In the genomic region with DNA sequence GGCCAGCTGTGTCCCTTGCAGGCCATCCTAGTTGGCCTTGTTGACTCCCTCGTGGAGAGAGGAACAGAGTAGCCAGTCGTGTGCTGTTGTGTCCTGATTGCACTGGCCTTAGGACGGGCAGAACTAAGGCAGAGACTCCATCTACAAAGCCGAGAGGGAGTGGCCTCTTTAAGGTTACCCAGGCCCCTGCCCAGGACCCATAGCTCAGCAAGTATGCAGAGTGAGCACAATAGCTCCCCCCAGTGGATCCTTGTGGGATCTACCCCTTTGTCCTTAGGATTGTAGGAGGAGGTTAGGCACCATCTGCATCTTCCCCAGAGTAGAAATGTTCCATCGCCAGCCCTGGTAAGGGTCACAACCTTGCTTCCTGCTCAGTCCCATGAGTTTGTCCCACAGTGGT, we compare ENCODE assay signal across 7 mouse cellular contexts. TPM values are rescaled to one million over a fixed set of nuclear protein-coding genes. Genes with fewer than 3 reads are reported as not detected.
A peak's percentile ranks its signal among the peaks of the same experiment; 100 is the strongest.
DNase-seq lines count a peak whose midpoint lies in the region; ATAC-seq and TF ChIP-seq lines count a peak whose summit lies in the region.

No protein-coding gene starts in this region.

- H3K36me3 ChIP-seq in embryonic facial prominence, embryonic 11.5 days (replicated peaks; ENCODE audit: control insufficient read depth, insufficient read depth, low read depth, low read length) = no peaks in the 10 kb centered on the region
- no peaks in the 10 kb centered on the region for H3K36me3 ChIP-seq in intestine, embryonic 16.5 days (ENCODE audit: control insufficient read depth, insufficient read depth, low read length)
- no peaks in the 10 kb centered on the region for H3K36me3 ChIP-seq in liver, embryonic 14.5 days (replicated peaks; ENCODE audit: control insufficient read depth, insufficient read depth, low read depth)

- H3K4me2 ChIP-seq in embryonic facial prominence, embryonic 11.5 days (ENCODE audit: low read depth, low read length) = no peak overlapping the region
- H3K4me2 ChIP-seq in intestine, embryonic 16.5 days (ENCODE audit: low read depth, low read length) = no peak overlapping the region
- H3K4me2 ChIP-seq in liver, embryonic 14.5 days (ENCODE audit: low read depth) = no peak overlapping the region

- H3K9me3 ChIP-seq in embryonic facial prominence, embryonic 11.5 days (replicated peaks; ENCODE audit: control insufficient read depth, low read length) = no peaks in the 10 kb centered on the region
- no peaks in the 10 kb centered on the region for H3K9me3 ChIP-seq in intestine, embryonic 16.5 days (ENCODE audit: control insufficient read depth, low read length)
- H3K9me3 ChIP-seq in liver, embryonic 14.5 days (ENCODE audit: control insufficient read depth, low read length) = no peaks in the 10 kb centered on the region

- no peak for TF ChIP-seq EP300 in liver, embryonic 14.5 days (IDR thresholded peaks at IDR 0.05; ENCODE audit: low read depth)

- TF ChIP-seq CTCF in liver, embryonic 14.5 days (IDR thresholded peaks at IDR 0.05; ENCODE audit: low read depth) = peak; percentile 73

- peak; percentile 72 for DNase-seq in 416B (ENCODE audit: low read depth)
- DNase-seq in B cell, adult 2 months = peak; percentile 83 to 85
- peak; percentile 56 for DNase-seq in adrenal gland, postnatal 25 days
- peak; percentile 74 for DNase-seq in embryonic facial prominence, embryonic 11.5 days (ENCODE audit: low spot score)
- DNase-seq in liver, embryonic 14.5 days (ENCODE audit: low read depth in 3 of 3, low spot score in 3 of 3) = peak in 2 of 3 experiments; percentile 34 to 38
- DNase-seq in retina, postnatal 1 day = peak; percentile 84

- H3K9ac ChIP-seq in embryonic facial prominence, embryonic 11.5 days (replicated peaks; ENCODE audit: low read length) = no peak overlapping the region
- no peak overlapping the region for H3K9ac ChIP-seq in intestine, embryonic 16.5 days (ENCODE audit: low read depth, low read length)
- H3K9ac ChIP-seq in liver, embryonic 14.5 days (replicated peaks) = no peak overlapping the region

- H3K4me3 ChIP-seq in embryonic facial prominence, embryonic 11.5 days (ENCODE audit: low read depth, low read length) = no peak overlapping the region
- no peak overlapping the region for H3K4me3 ChIP-seq in intestine, embryonic 16.5 days (ENCODE audit: low read length)
- no peak overlapping the region for H3K4me3 ChIP-seq in liver, embryonic 14.5 days (ENCODE audit: insufficient read depth in 1 of 2, low read depth in 2 of 2, low read length in 2 of 2)

- no peaks in the 10 kb centered on the region for H3K4me1 ChIP-seq in embryonic facial prominence, embryonic 11.5 days (ENCODE audit: control insufficient read depth, insufficient read depth, low read length)
- no peaks in the 10 kb centered on the region for H3K4me1 ChIP-seq in intestine, embryonic 16.5 days (ENCODE audit: control insufficient read depth, insufficient read depth, low read length)
- H3K4me1 ChIP-seq in liver, embryonic 14.5 days (replicated peaks; ENCODE audit: control insufficient read depth in 2 of 2, insufficient read depth in 2 of 2, low read length in 1 of 2) = no peaks in the 10 kb centered on the region

- WGBS in embryonic facial prominence, embryonic 11.5 days = 25% methylated on average over 5 of the region's 5 CpGs
- WGBS in intestine, embryonic 16.5 days = 45% methylated on average over 5 of the region's 5 CpGs
- 29% methylated on average over 5 of the region's 5 CpGs for WGBS in liver, embryonic 14.5 days (ENCODE audit: insufficient replicate concordance)

- H3K27me3 ChIP-seq in embryonic facial prominence, embryonic 11.5 days (ENCODE audit: control insufficient read depth, insufficient read depth, low read length) = no peaks in the 10 kb centered on the region
- H3K27me3 ChIP-seq in intestine, embryonic 16.5 days (replicated peaks; ENCODE audit: control insufficient read depth, insufficient read depth, low read length) = no peaks in the 10 kb centered on the region
- no peaks in the 10 kb centered on the region for H3K27me3 ChIP-seq in liver, embryonic 14.5 days (ENCODE audit: control insufficient read depth, insufficient read depth, low read length)

- H3K27ac ChIP-seq in embryonic facial prominence, embryonic 11.5 days (replicated peaks; ENCODE audit: low read depth, low read length) = no peak overlapping the region
- no peak overlapping the region for H3K27ac ChIP-seq in intestine, embryonic 16.5 days (ENCODE audit: low read length)
- H3K27ac ChIP-seq in liver, embryonic 14.5 days = no peak overlapping the region

- ATAC-seq in embryonic facial prominence, embryonic 11.5 days (replicated peaks; ENCODE audit: insufficient number of reproducible peaks, low FRiP score, low TSS enrichment, low read depth) = no peak
- 0 out of 2 replicates have a peak, but pooled peaks have one; percentile 8 for ATAC-seq in intestine, embryonic 16.5 days
- no peak for ATAC-seq in liver, embryonic 14.5 days (ENCODE audit: insufficient read depth)

RNA-seq across cellular contexts. Expression of gene Chst3, which starts 27.5 kb away (rescaled TPM):
- 0.85 and 1.7 TPM in 2 replicates for total RNA-seq in adrenal gland, postnatal 25 days (2021)
- polyA plus RNA-seq in embryonic facial prominence, embryonic 11.5 days (2014; fragmentation: Nextera tagmentation; extraction: Ambion mirVana) = 0.86 and 1.4 TPM in 2 replicates
- 1.3 and 1.4 TPM in 2 replicates for polyA plus RNA-seq in intestine, embryonic 16.5 days (2015; fragmentation: Nextera tagmentation; extraction: Ambion mirVana)
- polyA plus RNA-seq in liver, embryonic 14.5 days (2012; rRNA removed) = 0.11 and 0.13 TPM in 2 replicates
- 0.09 TPM in 2 replicates for polyA plus RNA-seq in liver, embryonic 14.5 days (2014; fragmentation: Nextera tagmentation; extraction: Ambion mirVana)

RNA-seq across cellular contexts. Expression of gene Psap, which starts 30.9 kb away (rescaled TPM):
- 910 and 984 TPM in 2 replicates for total RNA-seq in adrenal gland, postnatal 25 days (2021)
- 64.2 and 74.4 TPM in 2 replicates for polyA plus RNA-seq in embryonic facial prominence, embryonic 11.5 days (2014; fragmentation: Nextera tagmentation; extraction: Ambion mirVana)
- polyA plus RNA-seq in intestine, embryonic 16.5 days (2015; fragmentation: Nextera tagmentation; extraction: Ambion mirVana) = 178 and 187 TPM in 2 replicates
- polyA plus RNA-seq in liver, embryonic 14.5 days (2012; rRNA removed) = 146 and 172 TPM in 2 replicates
- polyA plus RNA-seq in liver, embryonic 14.5 days (2014; fragmentation: Nextera tagmentation; extraction: Ambion mirVana) = 45.6 and 46.0 TPM in 2 replicates
